Mouse (Mus musculus) bone marrow macrophage, adult 2 months (primary cell): ENCODE measurements around the gene Hsph1. TPM values are rescaled to one million over a fixed set of nuclear protein-coding genes. Genes with fewer than 3 reads are reported as not detected.

Experiments used
- H3K27ac ChIP-seq: 2 replicates; pipeline ENCODE4 v1.5.1; 2012; ENCODE audit warnings: low read depth, low read length; ENCODE audit not compliant: insufficient read depth
- H3K4me1 ChIP-seq: 2 replicates; pipeline ENCODE4 v1.6.1; 2012; ENCODE audit warnings: low read length; ENCODE audit not compliant: control insufficient read depth, insufficient read depth
- H3K4me3 ChIP-seq: 2 replicates; pipeline ENCODE4 v1.5.1; 2012; ENCODE audit warnings: mild to moderate bottlenecking, low read length, moderate library complexity; ENCODE audit not compliant: insufficient read depth
- CTCF ChIP-seq: IDR thresholded peaks from 2 replicates; pipeline ENCODE4 v1.5.1; 2012; ENCODE audit warnings: low read depth, mild to moderate bottlenecking, low read length, moderate library complexity
- POLR2A ChIP-seq: IDR thresholded peaks from 2 replicates; pipeline ENCODE4 v1.6.1; 2012; ENCODE audit warnings: mild to moderate bottlenecking, low read depth, low read length, borderline replicate concordance
- polyA plus RNA-seq: library from polyadenylated mRNA; stranded (reverse); fragments of >200 nt; gene quantifications from 2 replicates; pipeline ENCODE4 v1.2.4, GENCODE M21; 2012; ENCODE audit not compliant: missing spikeins, insufficient read depth, insufficient read length

Gene Hsph1
- polyA plus RNA-seq, 1 experiment: 26.0 TPM

DNA sequence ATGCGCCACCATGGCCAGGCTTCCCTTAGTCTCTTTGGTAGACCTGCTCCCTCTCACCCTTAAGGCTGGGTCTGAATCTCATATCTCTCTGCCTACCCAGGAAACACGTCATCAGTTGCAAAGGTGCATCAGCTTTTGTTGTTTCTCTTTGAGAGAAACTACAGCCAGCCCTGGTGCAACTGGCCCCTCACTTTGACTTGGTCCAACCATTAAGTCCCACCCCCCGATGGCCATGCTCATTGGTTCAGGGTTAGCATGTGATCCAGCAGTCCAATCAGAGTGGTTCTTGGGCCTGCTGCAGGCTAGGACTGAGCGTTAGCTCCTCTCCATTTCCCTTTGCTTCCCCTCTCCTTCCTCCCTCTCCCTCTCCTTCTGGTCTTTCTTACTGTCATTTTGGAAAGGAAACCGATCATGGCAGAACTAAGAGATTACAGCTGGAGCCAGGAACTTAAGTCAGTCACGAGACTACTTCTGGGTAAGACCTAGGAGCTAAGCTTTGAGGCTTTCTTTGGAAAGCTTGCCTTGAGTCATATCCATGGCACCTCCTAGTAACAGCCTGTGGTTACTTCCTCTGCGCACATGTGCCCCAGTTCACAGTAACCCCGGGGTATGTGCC lies 5.2 kb upstream of the Hsph1 start:
- Histone ChIP-seq H3K4me3 (peak overlapping the region; percentile 36), H3K4me1 (peaks cover 11% of the 10 kb centered on the region), H3K27ac (peak overlapping the region; percentile 68)
- TF ChIP-seq POLR2A: no peak
- no peak for TF ChIP-seq CTCF

DNA sequence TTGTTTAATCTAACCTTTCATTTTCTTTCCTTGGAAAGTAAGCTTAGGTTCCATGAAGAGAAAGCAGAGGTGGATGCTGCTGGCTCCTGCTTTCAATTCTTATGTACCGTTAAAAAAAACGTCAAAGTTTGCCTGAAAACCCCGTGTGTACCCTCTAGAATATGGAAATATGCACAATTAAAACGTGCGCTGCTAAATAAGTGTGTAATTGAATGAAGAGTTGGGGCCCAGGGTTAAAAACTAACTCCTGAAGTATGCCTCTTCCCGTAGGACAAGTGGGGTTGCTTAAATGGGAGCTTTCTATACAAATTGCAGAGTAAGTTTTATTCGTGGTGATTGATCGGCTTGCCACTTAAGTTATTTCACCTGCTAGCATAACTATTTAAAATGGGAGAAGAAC lies 1.1 kb upstream of the Hsph1 start:
- H3K4me3 ChIP-seq: no peak overlapping the region
- H3K4me1 ChIP-seq: peaks cover 26% of the 10 kb centered on the region
- TF ChIP-seq CTCF (no peak), POLR2A (no peak)
- H3K27ac ChIP-seq: no peak overlapping the region

DNA sequence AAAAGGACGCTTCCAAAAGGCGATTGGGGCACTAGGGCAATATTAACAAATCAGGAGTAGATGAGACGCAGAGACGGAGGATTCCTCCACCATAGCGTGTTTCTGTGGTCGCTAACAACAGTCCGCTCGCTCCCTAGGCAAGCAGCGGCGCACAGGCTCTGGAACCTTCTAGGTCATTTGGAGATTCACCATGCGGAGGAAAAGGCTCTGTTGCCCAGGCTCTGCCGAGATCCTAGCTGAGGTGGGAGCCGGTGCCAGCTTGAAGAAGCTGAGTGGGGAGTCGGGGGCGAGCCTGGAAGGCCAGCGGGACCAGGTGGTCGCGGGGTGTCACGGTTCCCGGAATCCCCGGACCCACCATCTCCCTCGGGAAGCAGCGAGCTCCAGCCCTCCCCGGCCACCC lies 620 bp downstream of the Hsph1 start:
- TF ChIP-seq CTCF: no peak
- Histone ChIP-seq H3K4me3 (peak overlapping the region; percentile 88), H3K27ac (peak overlapping the region; percentile 44), H3K4me1 (peaks cover 32% of the 10 kb centered on the region)

DNA sequence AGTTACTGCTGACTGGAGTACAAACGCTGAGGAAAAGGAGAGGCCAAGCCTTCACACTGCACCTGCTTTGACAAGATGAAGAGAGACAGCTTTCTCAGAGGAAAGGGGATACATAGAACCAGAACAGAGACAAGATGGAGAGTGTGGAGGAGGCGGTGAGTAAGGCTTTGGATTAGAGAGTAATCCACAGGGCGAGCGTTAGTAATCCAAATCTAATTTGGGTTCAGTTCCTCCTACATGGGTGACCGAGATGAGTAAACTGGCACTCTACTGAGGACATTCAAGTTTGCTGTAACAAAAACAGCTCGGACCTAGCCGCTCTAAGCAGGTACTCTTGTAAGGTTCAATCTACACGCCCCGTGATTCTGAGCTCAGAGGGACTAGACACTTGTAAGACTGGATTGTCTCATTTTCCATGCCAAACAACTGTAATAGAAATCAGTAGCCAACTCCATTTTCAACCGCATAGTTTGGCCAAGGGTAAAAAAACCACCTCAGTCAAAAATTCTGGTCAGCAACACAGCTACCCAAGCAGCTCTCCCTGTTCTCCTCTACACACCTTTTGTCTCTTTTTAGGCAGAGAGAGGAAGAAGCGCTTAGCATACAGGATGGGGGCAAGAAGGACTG lies 1.7 kb downstream of the Hsph1 start:
- H3K27ac ChIP-seq: no peak overlapping the region
- H3K4me3 ChIP-seq: peak overlapping the region; percentile 88
- peaks cover 32% of the 10 kb centered on the region for H3K4me1 ChIP-seq
- TF ChIP-seq CTCF: no peak
- TF ChIP-seq POLR2A: no peak

DNA sequence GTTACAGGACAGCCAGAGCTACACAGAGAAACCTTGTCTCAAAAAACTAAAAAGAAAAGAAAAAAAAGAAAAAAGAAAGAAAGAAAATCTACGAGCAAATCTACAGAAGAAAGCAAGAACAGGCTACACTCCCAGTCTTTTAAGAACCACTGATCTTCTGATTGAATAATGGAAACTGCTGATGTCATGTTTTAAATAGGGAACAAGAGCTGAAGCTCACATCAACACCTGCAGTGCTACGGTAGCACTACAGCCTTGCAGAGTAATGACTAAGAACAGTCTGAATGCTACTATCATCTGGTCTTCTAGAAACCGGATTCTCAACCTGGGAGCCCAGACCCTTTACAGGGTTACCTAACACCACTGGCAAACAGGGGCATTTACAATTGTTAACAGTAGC lies 10.6 kb downstream of the Hsph1 start:
- no peak overlapping the region for H3K4me3 ChIP-seq
- no peak for TF ChIP-seq POLR2A
- no peak for TF ChIP-seq CTCF
- H3K27ac ChIP-seq: no peak overlapping the region
- peaks cover 9% of the 10 kb centered on the region for H3K4me1 ChIP-seq

DNA sequence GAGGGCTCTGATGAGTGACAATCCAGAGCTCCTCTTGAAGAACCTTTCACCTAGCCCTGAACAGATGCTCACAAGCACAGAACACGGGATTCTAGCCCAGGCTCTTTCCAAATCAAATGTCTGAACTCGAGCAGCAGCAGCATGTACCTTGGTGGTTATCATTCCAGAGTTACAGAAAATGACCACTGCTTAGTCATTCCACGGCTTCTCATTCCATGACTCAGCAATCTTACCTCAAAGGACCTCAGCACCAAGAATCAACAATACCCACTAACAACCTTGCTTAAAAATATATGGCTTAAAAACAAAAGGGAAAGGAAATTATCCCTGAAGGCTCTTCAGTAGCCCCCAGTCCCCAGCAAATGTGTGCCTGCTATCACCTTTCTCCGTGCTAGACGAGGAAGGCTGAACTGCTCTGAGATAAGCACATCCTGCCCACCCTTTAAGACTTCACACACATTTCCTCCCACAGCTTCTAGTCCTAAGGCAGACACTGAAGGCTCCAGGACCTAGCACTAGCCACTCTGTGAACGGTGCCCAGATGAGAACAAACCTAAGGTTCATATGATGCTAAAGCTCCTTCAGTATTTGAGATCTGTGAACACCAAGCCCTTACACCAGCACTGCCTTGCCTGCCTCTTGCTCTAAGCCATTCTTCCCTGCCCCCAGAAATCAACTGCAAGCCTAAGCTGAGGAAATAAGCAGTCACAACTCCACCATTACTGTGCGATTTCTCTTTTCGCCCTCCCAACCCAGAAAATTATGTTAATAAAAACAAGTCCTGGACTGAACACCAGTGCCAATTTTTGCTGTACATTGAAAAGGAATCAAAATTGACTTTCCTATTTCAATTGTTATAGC lies 12.1 kb downstream of the Hsph1 start:
- H3K4me1 ChIP-seq: peaks cover 17% of the 10 kb centered on the region
- no peak overlapping the region for H3K4me3 ChIP-seq
- H3K27ac ChIP-seq: no peak overlapping the region
- TF ChIP-seq CTCF: no peak
- no peak for TF ChIP-seq POLR2A

DNA sequence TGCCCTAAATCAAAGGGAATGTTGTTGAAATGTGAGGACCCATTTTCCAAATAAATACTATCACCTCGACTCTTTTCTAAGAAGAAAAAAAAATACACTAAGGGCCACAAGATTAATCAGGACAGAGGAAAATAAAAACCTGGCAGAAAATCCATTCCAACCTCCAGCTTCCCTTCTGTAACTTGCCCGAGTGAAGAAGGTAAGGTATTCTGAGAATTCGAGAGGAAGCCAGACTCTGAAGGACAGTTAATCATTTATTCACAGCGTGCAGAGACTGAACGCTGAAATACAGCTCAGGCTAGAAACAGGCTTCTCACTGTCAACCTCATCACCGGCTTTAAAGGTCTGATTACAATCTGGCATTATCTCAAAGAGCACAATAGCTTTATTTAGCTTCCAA lies 13.5 kb downstream of the Hsph1 start:
- peaks cover 27% of the 10 kb centered on the region for H3K4me1 ChIP-seq
- no peak overlapping the region for H3K27ac ChIP-seq
- H3K4me3 ChIP-seq: no peak overlapping the region
- TF ChIP-seq POLR2A: no peak
- TF ChIP-seq CTCF: no peak

DNA sequence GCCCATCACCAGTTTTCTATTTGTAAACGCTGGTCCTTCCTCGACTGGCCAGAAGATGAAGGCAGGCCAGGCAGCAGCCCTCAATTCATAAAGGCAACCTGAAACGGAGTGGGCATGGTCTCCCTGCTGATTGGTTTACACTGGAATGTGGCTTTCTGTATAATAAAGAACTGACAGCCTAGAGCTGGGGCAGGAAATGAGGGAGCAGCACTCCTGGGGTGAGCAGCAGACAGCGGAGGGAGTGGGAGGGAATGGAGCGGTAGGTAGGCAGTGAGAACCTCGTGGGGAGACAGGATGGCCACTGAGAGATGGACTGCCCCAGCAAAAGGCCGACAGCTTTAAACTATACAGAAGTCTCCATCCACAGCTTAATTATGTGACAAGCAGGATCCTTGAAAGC lies 14.0 kb downstream of the Hsph1 start:
- Histone ChIP-seq H3K27ac (no peak overlapping the region), H3K4me1 (peaks cover 31% of the 10 kb centered on the region), H3K4me3 (no peak overlapping the region)
- no peak for TF ChIP-seq CTCF
- no peak for TF ChIP-seq POLR2A

DNA sequence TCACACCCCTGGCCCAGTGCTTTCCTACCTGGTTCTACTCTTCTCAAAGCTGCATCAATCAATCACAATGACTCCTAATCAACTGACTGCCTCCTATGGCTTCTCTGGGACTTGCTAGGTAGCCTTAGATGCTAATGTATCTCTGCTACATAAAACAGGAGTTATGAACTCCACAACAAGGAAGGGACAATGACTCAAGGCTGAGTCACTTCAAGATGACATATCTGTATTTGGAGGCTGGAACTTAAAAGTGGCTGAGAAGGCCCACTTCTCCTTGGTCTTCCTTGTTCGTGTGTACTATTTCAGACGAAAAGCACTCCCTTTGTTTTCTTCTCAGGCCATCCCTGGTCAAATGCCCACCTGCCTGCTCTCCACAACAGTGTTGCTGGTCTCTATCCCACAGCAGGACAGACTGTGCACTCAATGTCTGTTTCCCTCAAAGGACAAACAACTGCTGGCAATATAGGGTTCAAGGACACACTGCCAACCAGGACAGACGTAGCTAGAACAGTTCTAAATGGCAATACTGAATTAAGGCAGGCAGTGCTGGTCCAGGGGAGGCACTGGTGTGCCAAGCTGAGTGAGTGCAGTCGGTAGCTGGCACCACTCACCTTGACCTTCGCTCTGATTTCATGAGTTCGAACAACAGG lies 18.3 kb downstream of the Hsph1 start:
- TF ChIP-seq CTCF (no peak), POLR2A (no peak)
- Histone ChIP-seq H3K4me1 (peaks cover 23% of the 10 kb centered on the region), H3K4me3 (no peak overlapping the region), H3K27ac (peak overlapping the region; percentile 46; the same call in 1 of the 2 replicates)
